Mouse (Mus musculus) G1E (cell line): ENCODE data around the gene Egfl8. TPM values are rescaled to one million over a fixed set of nuclear protein-coding genes. Genes with fewer than 3 reads are reported as not detected.

Experiments
- ATAC-seq: 2 replicates; pipeline ENCODE4 v1.8.0; 2016; ENCODE audit warnings: mild to moderate bottlenecking; ENCODE audit not compliant: insufficient number of reproducible peaks, poor library complexity, low FRiP score, severe bottlenecking; ENCODE audit errors: extremely low read depth
- DNase-seq: peaks from one replicate; pipeline ENCODE4 v3.0.0; 2012; ENCODE audit warnings: low spot score
- H3K27me3 ChIP-seq: 2 replicates; pipeline ENCODE4 v1.6.1; 2012; ENCODE audit warnings: mild to moderate bottlenecking, low read length, inconsistent platforms; ENCODE audit not compliant: insufficient read depth
- H3K36me3 ChIP-seq: replicated peaks from 2 replicates; pipeline ENCODE3; 2012; ENCODE audit warnings: mild to moderate bottlenecking, inconsistent platforms
- H3K4me1 ChIP-seq: 2 replicates; pipeline ENCODE4 v1.6.1; 2012; ENCODE audit warnings: low read depth, low read length, inconsistent platforms, mixed read lengths; ENCODE audit not compliant: insufficient read depth
- H3K4me3 ChIP-seq: 2 replicates; pipeline ENCODE4 v1.5.1; 2012; ENCODE audit warnings: low read depth, mild to moderate bottlenecking, inconsistent platforms, low read length, moderate library complexity, mixed read lengths
- H3K9me3 ChIP-seq: replicated peaks from 2 replicates; pipeline ENCODE4 v1.6.1; 2012; ENCODE audit warnings: inconsistent platforms
- CTCF ChIP-seq: IDR thresholded peaks from 2 replicates; pipeline ENCODE4 v1.5.1; 2012; ENCODE audit warnings: low read depth, low read length, inconsistent platforms, mixed read lengths
- GATA1 ChIP-seq: IDR thresholded peaks from 2 replicates; pipeline ENCODE4 v1.6.1; 2012; ENCODE audit warnings: borderline replicate concordance, low read length, inconsistent platforms, mixed read lengths
- GATA2 ChIP-seq: IDR thresholded peaks from 2 replicates; pipeline ENCODE4 v1.6.1; 2012; ENCODE audit warnings: low read depth, low read length, inconsistent platforms, borderline replicate concordance
- POLR2AphosphoS5 ChIP-seq: IDR thresholded peaks from 2 replicates; pipeline ENCODE4 v1.6.1; 2012; ENCODE audit warnings: low read depth, low read length, inconsistent platforms; ENCODE audit not compliant: insufficient replicate concordance
- TAL1 ChIP-seq: conservative IDR thresholded peaks from 2 replicates; pipeline ENCODE4 v1.6.1; 2012; ENCODE audit warnings: low read depth, low read length, inconsistent platforms, mixed read lengths
- polyA plus RNA-seq: library from polyadenylated mRNA; stranded (reverse); fragments of >175 nt; gene quantifications from 2 replicates; pipeline ENCODE4 v1.2.3, GENCODE M21; 2012
- total RNA-seq, 2 experiments: library from RNA; stranded (forward) in 1 of 2; stranded (reverse) in 1 of 2; fragments of 200-1000 nt in 1 of 2; fragments of >200 nt in 1 of 2; fragmentation: Nextera tagmentation in 1 of 2; gene quantifications; 2 replicates each; pipeline ENCODE4 v1.2.3; 2014 to 2017

Gene Egfl8
- total and polyA plus RNA-seq, 3 experiments = 0.80 to 1.5 (median 0.93) TPM

GRCm38 (mm10) chr17:34656666-34657065 is 40.9 kb upstream of the Egfl8 start:
- Histone ChIP-seq H3K36me3 (peaks cover 44% of the 10 kb centered on the region), H3K4me1 (peaks cover 31% of the 10 kb centered on the region), H3K4me3 (no peak overlapping the region), H3K27me3 (peaks cover 43% of the 10 kb centered on the region), H3K9me3 (no peaks in the 10 kb centered on the region)
- TF ChIP-seq GATA1 (no peak), CTCF (no peak), GATA2 (no peak), TAL1 (no peak), POLR2AphosphoS5 (no peak)
- DNase-seq (no peak), ATAC-seq (no peak)

- DNase-seq = no peak
- ATAC-seq = no peak
- TF ChIP-seq POLR2AphosphoS5 = no peak
- TF ChIP-seq CTCF = no peak
- no peak for TF ChIP-seq GATA1
- TF ChIP-seq TAL1 = no peak
- no peak for TF ChIP-seq GATA2
- Histone ChIP-seq H3K36me3 (peaks cover 55% of the 10 kb centered on the region), H3K4me1 (peaks cover 24% of the 10 kb centered on the region), H3K4me3 (no peak overlapping the region), H3K27me3 (peaks cover 32% of the 10 kb centered on the region), H3K9me3 (no peaks in the 10 kb centered on the region)
These were observed 39.8 kb upstream of the Egfl8 start for GRCm38 (mm10) chr17:34655581-34655991.

GRCm38 (mm10) chr17:34655160-34655559 is 39.4 kb upstream of the Egfl8 start:
- Histone ChIP-seq H3K4me1 (peaks cover 22% of the 10 kb centered on the region), H3K9me3 (no peaks in the 10 kb centered on the region), H3K36me3 (peaks cover 59% of the 10 kb centered on the region), H3K4me3 (no peak overlapping the region), H3K27me3 (peaks cover 27% of the 10 kb centered on the region)
- no peak for TF ChIP-seq CTCF
- TF ChIP-seq POLR2AphosphoS5 = no peak
- no peak for TF ChIP-seq GATA2
- TF ChIP-seq TAL1 = no peak
- TF ChIP-seq GATA1 = no peak
- DNase-seq = no peak
- no peak for ATAC-seq

DNA sequence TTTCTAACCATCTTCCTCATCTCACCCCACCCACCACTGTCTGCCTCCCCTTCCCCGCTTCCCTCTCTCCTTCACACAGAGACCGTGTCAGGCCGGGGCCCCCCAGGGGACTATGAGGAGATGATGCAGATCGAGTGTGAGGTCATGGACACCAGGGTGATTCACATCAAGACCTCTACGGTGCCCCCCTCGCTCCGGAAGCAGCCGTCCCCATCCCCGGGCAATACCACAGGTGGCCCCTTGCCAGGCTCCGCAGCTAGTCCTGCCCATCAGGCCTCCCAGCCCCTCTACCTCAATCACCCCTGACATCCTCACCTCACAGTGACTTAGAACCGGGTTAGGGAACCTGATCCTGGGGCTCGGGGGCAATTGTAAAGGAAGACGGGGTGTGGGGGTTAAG is 38.6 kb upstream of the Egfl8 start:
- Histone ChIP-seq H3K9me3 (no peaks in the 10 kb centered on the region), H3K4me3 (no peak overlapping the region), H3K27me3 (peaks cover 21% of the 10 kb centered on the region), H3K4me1 (peaks cover 22% of the 10 kb centered on the region), H3K36me3 (peaks cover 67% of the 10 kb centered on the region)
- DNase-seq (no peak), ATAC-seq (no peak)
- no peak for TF ChIP-seq POLR2AphosphoS5
- no peak for TF ChIP-seq GATA2
- TF ChIP-seq GATA1 = no peak
- no peak for TF ChIP-seq CTCF
- no peak for TF ChIP-seq TAL1

- ATAC-seq (no peak), DNase-seq (peak; percentile 43)
- Histone ChIP-seq H3K9me3 (no peaks in the 10 kb centered on the region), H3K4me3 (no peak overlapping the region), H3K4me1 (peaks cover 26% of the 10 kb centered on the region), H3K36me3 (peaks cover 73% of the 10 kb centered on the region), H3K27me3 (peaks cover 15% of the 10 kb centered on the region)
- no peak for TF ChIP-seq TAL1
- TF ChIP-seq CTCF = peak; percentile 68
These were observed 38.0 kb upstream of the Egfl8 start for GRCm38 (mm10) chr17:34653746-34654285.

- H3K9me3 ChIP-seq = no peaks in the 10 kb centered on the region
- TF ChIP-seq GATA2 = no peak
- H3K36me3 ChIP-seq = peaks cover 81% of the 10 kb centered on the region
These were observed 37.2 kb upstream of the Egfl8 start for GRCm38 (mm10) chr17:34652985-34653384.

GRCm38 (mm10) chr17:34652546-34652945 is 36.8 kb upstream of the Egfl8 start:
- ATAC-seq (no peak), DNase-seq (no peak)
- H3K9me3 ChIP-seq = no peaks in the 10 kb centered on the region
- no peak overlapping the region for H3K4me3 ChIP-seq
- H3K36me3 ChIP-seq = peaks cover 81% of the 10 kb centered on the region
- H3K4me1 ChIP-seq = peaks cover 38% of the 10 kb centered on the region
- peaks cover 8% of the 10 kb centered on the region; the same call in 1 of the 2 replicates for H3K27me3 ChIP-seq
- TF ChIP-seq POLR2AphosphoS5 (no peak), GATA2 (no peak), TAL1 (no peak), GATA1 (no peak), CTCF (no peak)

More at GRCm38 (mm10) chr17:34652985-34653384, 37.2 kb upstream of the Egfl8 start:
- no peak overlapping the region for H3K4me3 ChIP-seq
- ATAC-seq = no peak
- DNase-seq = no peak
- H3K27me3 ChIP-seq = peaks cover 8% of the 10 kb centered on the region; the same call in 1 of the 2 replicates
- H3K4me1 ChIP-seq = peaks cover 34% of the 10 kb centered on the region
